Mouse (Mus musculus) hindbrain, embryonic 14.5 days (tissue): ENCODE data around the gene Gm49380. TPM values are rescaled to one million over a fixed set of nuclear protein-coding genes. Genes with fewer than 3 reads are reported as not detected.
A peak's percentile ranks its signal among the peaks of the same experiment; 100 is the strongest.

ENCODE experiments used
- ATAC-seq: fragments of 200-750 bp; cut with Nextera tagmentation; 2 replicates; pipeline ENCODE4 v1.8.0; 2017; ENCODE audit warnings: moderate number of reproducible peaks, mild to moderate bottlenecking, moderate TSS enrichment, moderate library complexity; ENCODE audit not compliant: low FRiP score
- DNase-seq: peaks from one replicate; pipeline ENCODE4 v3.0.0-alpha.2; 2015; ENCODE audit warnings: low spot score
- H3K27ac ChIP-seq: fragments of 300-500 bp; sonication (generic); 2 replicates; pipeline ENCODE4 v1.5.1; 2014; ENCODE audit warnings: mild to moderate bottlenecking, moderate library complexity
- H3K27me3 ChIP-seq: fragments of 300-500 bp; sonication (generic); 2 replicates; pipeline ENCODE4 v1.6.1; 2014; ENCODE audit warnings: mild to moderate bottlenecking, low read length, mixed read lengths; ENCODE audit not compliant: control insufficient read depth, insufficient read depth
- H3K36me3 ChIP-seq: fragments of 300-500 bp; sonication (generic); replicated peaks from 2 replicates; pipeline ENCODE4 v1.6.1; 2014; ENCODE audit not compliant: control insufficient read depth, insufficient read depth
- H3K4me1 ChIP-seq: fragments of 300-500 bp; sonication (generic); replicated peaks from 2 replicates; pipeline ENCODE4 v1.6.1; 2014; ENCODE audit warnings: antibody characterized with exemption, low read length, mixed read lengths; ENCODE audit not compliant: control insufficient read depth, insufficient read depth
- H3K4me2 ChIP-seq: fragments of 300-500 bp; sonication (generic); replicated peaks from 2 replicates; pipeline ENCODE4 v1.6.1; 2014; ENCODE audit warnings: mild to moderate bottlenecking, moderate library complexity
- H3K4me3 ChIP-seq: fragments of 300-500 bp; sonication (generic); replicated peaks from 2 replicates; pipeline ENCODE4 v1.5.1; 2014; ENCODE audit warnings: mild to moderate bottlenecking, low read length
- H3K9ac ChIP-seq: fragments of 300-500 bp; sonication (generic); 2 replicates; pipeline ENCODE4 v1.6.1; 2014
- H3K9me3 ChIP-seq: fragments of 300-500 bp; sonication (generic); 2 replicates; pipeline ENCODE4 v1.6.1; 2016; ENCODE audit warnings: low read length; ENCODE audit not compliant: control insufficient read depth
- WGBS: fragments of 180-500 bp; shearing (Covaris S2); extraction: QIAGEN DNeasy Blood & Tissue Kit; methylation state at CpG from one replicate; pipeline ENCODE4 v1.1.7; 2014; 5-methylcytosine and 5-hydroxymethylcytosine counted together
- polyA plus RNA-seq: library from polyadenylated mRNA; unstranded; fragments of >200 nt; fragmentation: Nextera tagmentation; extraction: Ambion mirVana; gene quantifications from 2 replicates; pipeline ENCODE4 v1.2.1, GENCODE M21; 2014

Gene Gm49380
- polyA plus RNA-seq, 1 experiment from 2014 or later = 0.35 TPM

DNA sequence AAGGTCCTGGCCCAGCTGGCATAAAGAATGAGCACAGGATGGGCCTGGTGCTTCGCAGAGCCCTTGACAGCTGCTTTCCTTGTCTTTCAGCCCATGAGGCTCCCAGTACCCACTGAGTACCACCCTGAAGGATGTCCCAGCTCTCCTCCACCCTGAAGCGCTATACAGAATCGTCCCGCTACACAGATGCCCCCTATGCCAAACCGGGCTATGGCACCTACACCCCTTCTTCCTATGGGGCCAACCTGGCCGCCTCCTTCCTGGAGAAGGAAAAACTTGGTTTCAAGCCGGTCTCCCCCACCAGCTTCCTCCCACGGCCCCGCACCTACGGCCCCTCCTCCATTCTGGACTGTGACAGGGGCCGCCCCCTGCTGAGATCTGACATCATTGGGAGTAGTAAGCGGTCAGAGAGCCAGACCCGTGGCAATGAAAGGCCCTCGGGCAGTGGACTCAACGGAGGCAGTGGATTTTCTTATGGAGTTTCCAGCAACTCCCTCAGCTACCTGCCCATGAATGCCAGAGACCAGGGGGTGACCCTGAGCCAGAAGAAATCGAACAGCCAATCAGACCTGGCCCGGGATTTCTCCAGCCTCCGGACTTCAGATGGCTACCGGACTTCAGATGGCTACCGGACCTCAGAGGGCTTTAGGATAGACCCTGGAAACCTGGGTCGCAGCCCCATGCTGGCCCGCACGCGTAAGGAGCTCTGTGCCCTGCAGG, 37.9 kb downstream of the Gm49380 start:
- WGBS = 72% methylated on average over 24 of the region's 24 CpGs
- no peak overlapping the region for H3K27ac ChIP-seq
- no peak overlapping the region for H3K4me3 ChIP-seq
- no peaks in the 10 kb centered on the region for H3K27me3 ChIP-seq
- no peaks in the 10 kb centered on the region for H3K36me3 ChIP-seq
- no peak for ATAC-seq
- no peaks in the 10 kb centered on the region for H3K9me3 ChIP-seq
- DNase-seq = no peak
- H3K9ac ChIP-seq = no peak overlapping the region
- no peak overlapping the region for H3K4me2 ChIP-seq
- H3K4me1 ChIP-seq = peaks cover 21% of the 10 kb centered on the region

GRCm38 (mm10) chr9:44074395-44075275, 38.7 kb downstream of the Gm49380 start:
- Histone ChIP-seq H3K4me1 (peaks cover 23% of the 10 kb centered on the region), H3K9ac (no peak overlapping the region), H3K9me3 (no peaks in the 10 kb centered on the region), H3K36me3 (no peaks in the 10 kb centered on the region), H3K4me2 (no peak overlapping the region), H3K27ac (no peak overlapping the region), H3K27me3 (no peaks in the 10 kb centered on the region), H3K4me3 (no peak overlapping the region)
- 55% methylated on average over 9 of the region's 9 CpGs for WGBS
- ATAC-seq = no peak
- DNase-seq = no peak

DNA sequence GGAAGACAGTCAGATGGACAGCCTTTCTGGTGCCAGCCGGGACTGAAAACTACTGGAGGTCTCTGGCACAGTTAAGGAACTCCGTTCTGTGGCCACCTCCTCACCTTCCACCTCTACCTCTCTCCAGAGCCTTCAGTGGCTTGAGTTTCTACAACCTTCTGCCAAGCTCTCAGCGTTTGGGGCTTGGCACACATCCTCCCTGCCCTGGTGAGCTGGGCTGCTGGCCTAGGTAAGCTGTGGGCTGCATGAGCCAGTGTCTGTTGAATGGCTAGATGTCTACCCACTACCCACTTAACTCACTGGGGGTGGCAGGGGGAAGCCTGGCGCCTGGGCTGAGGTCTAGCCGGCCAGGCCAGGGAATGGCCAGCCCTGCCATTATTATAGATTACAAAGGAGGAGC, 40.2 kb downstream of the Gm49380 start:
- no peaks in the 10 kb centered on the region for H3K36me3 ChIP-seq
- DNase-seq (no peak), ATAC-seq (no peak)
- peaks cover 14% of the 10 kb centered on the region; the same call in 1 of the 2 replicates for H3K4me1 ChIP-seq
- H3K27ac ChIP-seq = peak overlapping the region; percentile 78
- H3K9ac ChIP-seq = 0 out of 2 replicates have a peak overlapping the region, but pooled peaks have one; percentile 10
- H3K4me3 ChIP-seq = 0 out of 2 replicates have a peak overlapping the region, but pooled peaks have one; percentile 3
- 30% methylated on average over 5 of the region's 5 CpGs for WGBS
- H3K27me3 ChIP-seq = no peaks in the 10 kb centered on the region
- no peaks in the 10 kb centered on the region for H3K9me3 ChIP-seq
- H3K4me2 ChIP-seq = peak overlapping the region; percentile 31

GRCm38 (mm10) chr9:44072599-44072915, 40.7 kb downstream of the Gm49380 start:
- peak overlapping the region; percentile 31 for H3K4me2 ChIP-seq

GRCm38 (mm10) chr9:44071914-44072598, 41.2 kb downstream of the Gm49380 start:
- Histone ChIP-seq H3K9ac (0 out of 2 replicates have a peak overlapping the region, but pooled peaks have one; percentile 10), H3K9me3 (no peaks in the 10 kb centered on the region), H3K4me3 (no peak overlapping the region), H3K4me1 (peaks cover 19% of the 10 kb centered on the region), H3K27me3 (no peaks in the 10 kb centered on the region), H3K36me3 (no peaks in the 10 kb centered on the region), H3K4me2 (peak overlapping the region; percentile 31), H3K27ac (peak overlapping the region; percentile 78)
- DNase-seq (no peak), ATAC-seq (peak; percentile 58; the same call in 1 of the 2 replicates)
- WGBS = 18% methylated on average over 11 of the region's 11 CpGs

More at GRCm38 (mm10) chr9:44072599-44072915, 40.7 kb downstream of the Gm49380 start:
- no peak for DNase-seq
- ATAC-seq = peak; percentile 5; the same call in 1 of the 2 replicates
- H3K27ac ChIP-seq = peak overlapping the region; percentile 78
- 0 out of 2 replicates have a peak overlapping the region, but pooled peaks have one; percentile 3 for H3K4me3 ChIP-seq
- H3K9me3 ChIP-seq = no peaks in the 10 kb centered on the region
- WGBS = 11% methylated on average over 4 of the region's 4 CpGs
- no peaks in the 10 kb centered on the region for H3K27me3 ChIP-seq
- no peaks in the 10 kb centered on the region for H3K36me3 ChIP-seq
- H3K9ac ChIP-seq = 0 out of 2 replicates have a peak overlapping the region, but pooled peaks have one; percentile 10
- H3K4me1 ChIP-seq = peaks cover 14% of the 10 kb centered on the region; the same call in 1 of the 2 replicates

GRCm38 (mm10) chr9:44070844-44071231, 42.5 kb downstream of the Gm49380 start:
- Histone ChIP-seq H3K4me1 (peaks cover 24% of the 10 kb centered on the region), H3K4me2 (no peak overlapping the region), H3K27ac (no peak overlapping the region), H3K9me3 (no peaks in the 10 kb centered on the region), H3K27me3 (no peaks in the 10 kb centered on the region), H3K9ac (no peak overlapping the region), H3K36me3 (no peaks in the 10 kb centered on the region), H3K4me3 (no peak overlapping the region)
- no peak for DNase-seq
- 49% methylated on average over 8 of the region's 8 CpGs for WGBS
- no peak for ATAC-seq

DNA sequence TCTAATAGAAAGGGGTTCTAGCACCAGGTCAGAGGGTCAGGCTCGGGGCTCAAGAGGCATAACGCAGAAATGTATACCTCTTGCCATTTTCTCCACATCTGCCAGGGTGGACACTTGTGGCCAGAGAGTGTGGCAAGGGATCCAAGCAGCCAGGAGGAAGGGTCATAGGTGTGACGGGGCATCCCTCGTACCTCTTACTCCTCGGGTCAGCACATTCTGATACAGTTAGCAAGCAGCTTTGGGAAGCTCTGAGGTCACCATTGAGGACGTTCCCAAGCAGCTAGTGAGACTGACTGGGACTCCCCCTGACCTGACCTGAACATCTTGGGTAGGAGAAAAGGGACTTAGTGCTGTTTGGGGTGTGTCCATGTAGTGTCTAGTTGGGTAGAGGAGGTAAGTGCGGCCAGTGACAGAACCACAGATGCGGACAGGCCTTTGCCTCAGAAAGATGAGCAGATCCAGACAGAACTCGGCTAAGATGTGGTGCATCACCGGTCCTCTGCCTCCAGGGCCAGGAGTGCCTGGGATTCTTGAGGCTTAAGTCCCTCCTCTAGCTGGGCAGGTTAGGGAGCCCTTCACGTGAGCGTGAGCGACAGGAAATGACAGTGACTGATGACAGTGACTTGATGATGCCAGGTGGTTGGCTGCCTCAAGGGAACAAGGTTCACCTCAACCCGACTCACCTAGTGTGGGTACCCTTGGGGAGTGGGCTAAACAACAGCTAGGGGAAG, 43.0 kb downstream of the Gm49380 start:
- no peak overlapping the region for H3K9ac ChIP-seq
- H3K4me3 ChIP-seq = no peak overlapping the region
- H3K4me1 ChIP-seq = peaks cover 24% of the 10 kb centered on the region
- no peaks in the 10 kb centered on the region for H3K27me3 ChIP-seq
- 75% methylated on average over 14 of the region's 14 CpGs for WGBS
- no peak overlapping the region for H3K27ac ChIP-seq
- no peaks in the 10 kb centered on the region for H3K9me3 ChIP-seq
- no peaks in the 10 kb centered on the region for H3K36me3 ChIP-seq
- DNase-seq = no peak
- no peak overlapping the region for H3K4me2 ChIP-seq
- ATAC-seq = no peak

- Histone ChIP-seq H3K4me2 (no peak overlapping the region), H3K4me1 (peaks cover 24% of the 10 kb centered on the region)
- ATAC-seq = no peak
Observed at GRCm38 (mm10) chr9:44069252-44069651, 44.0 kb downstream of the Gm49380 start.

More at GRCm38 (mm10) chr9:44069252-44069651, 44.0 kb downstream of the Gm49380 start:
- no peak for DNase-seq
- no peaks in the 10 kb centered on the region for H3K36me3 ChIP-seq
- no peaks in the 10 kb centered on the region for H3K9me3 ChIP-seq
- no peak overlapping the region for H3K4me3 ChIP-seq
- no peak overlapping the region for H3K9ac ChIP-seq
- H3K27me3 ChIP-seq = no peaks in the 10 kb centered on the region
- H3K27ac ChIP-seq = no peak overlapping the region
- 38% methylated on average over 7 of the region's 7 CpGs for WGBS
